Mouse (Mus musculus) bone marrow macrophage, adult 2 months (primary cell): Measurements from ENCODE around the gene Dhx40.

ENCODE experiments used
- CTCF ChIP-seq: IDR thresholded peaks from 2 replicates; pipeline ENCODE4 v1.5.1; 2012; ENCODE audit warnings: low read depth, mild to moderate bottlenecking, low read length, moderate library complexity
- POLR2A ChIP-seq: IDR thresholded peaks from 2 replicates; pipeline ENCODE4 v1.6.1; 2012; ENCODE audit warnings: mild to moderate bottlenecking, low read depth, low read length, borderline replicate concordance

DNA sequence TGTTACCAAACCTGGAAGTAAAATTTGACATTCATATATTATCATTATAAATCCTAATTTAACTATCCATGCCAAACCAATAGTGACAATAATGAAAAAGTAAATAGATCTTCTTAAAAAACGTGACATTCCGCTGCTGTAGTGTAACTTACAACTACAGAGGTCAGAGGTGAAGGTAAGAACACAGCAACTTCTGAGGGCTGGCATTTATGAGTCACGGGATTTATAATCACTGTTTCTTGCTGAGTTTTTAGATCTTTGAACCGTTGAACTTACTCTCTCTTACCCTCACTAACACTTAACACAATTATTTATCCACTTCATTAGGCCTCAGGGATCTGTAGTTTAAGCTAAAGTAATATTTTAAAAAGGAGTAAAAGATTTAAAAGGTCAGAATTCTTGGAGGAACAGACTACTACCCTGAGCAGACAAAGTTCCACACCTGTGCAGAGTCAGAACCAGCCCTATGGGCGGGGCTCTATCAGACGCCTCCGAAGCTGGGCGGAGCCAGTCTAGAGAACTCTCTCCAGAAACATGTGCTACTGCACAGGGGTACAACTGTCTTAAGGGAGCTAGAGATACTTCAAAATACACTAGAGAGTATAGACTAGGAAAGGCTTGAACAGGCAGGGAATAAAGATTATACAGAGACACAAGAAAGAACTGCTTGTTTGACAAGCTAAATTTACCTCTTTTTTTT, 70.1 kb downstream of the Dhx40 start:
- TF ChIP-seq POLR2A (no peak), CTCF (no peak)
